Mouse (Mus musculus) midbrain, embryonic 14.5 days (tissue): ENCODE measurements at regions not wholly inside any gene's neighbourhood (a gene's known extent, or its start where the extent isn't known, plus 50 kb on each side); places are given as distances from the start of the nearest gene placed in this dataset.

Source experiments
- ATAC-seq: fragments of 200-750 bp; cut with Nextera tagmentation; 2 replicates; pipeline ENCODE4 v1.8.0; 2017; ENCODE audit warnings: moderate number of reproducible peaks, moderate library complexity; ENCODE audit not compliant: low FRiP score, low TSS enrichment
- DNase-seq: peaks from one replicate; pipeline ENCODE4 v3.0.0-alpha.2; 2015
- H3K27ac ChIP-seq: fragments of 300-500 bp; sonication (generic); replicated peaks from 2 replicates; pipeline ENCODE4 v1.5.1; 2014; ENCODE audit warnings: mild to moderate bottlenecking, low read depth, low read length, moderate library complexity
- H3K27me3 ChIP-seq: fragments of 300-500 bp; sonication (generic); 2 replicates; pipeline ENCODE4 v1.6.1; 2014; ENCODE audit warnings: low read length, control low read depth, mixed read lengths; ENCODE audit not compliant: control insufficient read depth, insufficient read depth
- H3K36me3 ChIP-seq: fragments of 300-500 bp; sonication (generic); 2 replicates; pipeline ENCODE4 v1.6.1; 2014; ENCODE audit warnings: low read length, control low read depth; ENCODE audit not compliant: control insufficient read depth, insufficient read depth
- H3K4me1 ChIP-seq: fragments of 300-500 bp; sonication (generic); 2 replicates; pipeline ENCODE4 v1.6.1; 2014; ENCODE audit warnings: mild to moderate bottlenecking, antibody characterized with exemption, low read length, control low read depth; ENCODE audit not compliant: control insufficient read depth, insufficient read depth
- H3K4me2 ChIP-seq: fragments of 300-500 bp; sonication (generic); 2 replicates; pipeline ENCODE4 v1.6.1; 2014; ENCODE audit warnings: mild to moderate bottlenecking, low read length, moderate library complexity
- H3K4me3 ChIP-seq: fragments of 300-500 bp; sonication (generic); replicated peaks from 2 replicates; pipeline ENCODE4 v1.5.1; 2014; ENCODE audit warnings: low read depth, low read length
- H3K9ac ChIP-seq: fragments of 300-500 bp; sonication (generic); replicated peaks from 2 replicates; pipeline ENCODE4 v1.6.1; 2014; ENCODE audit warnings: mild to moderate bottlenecking, low read length, moderate library complexity
- H3K9me3 ChIP-seq: fragments of 300-500 bp; sonication (generic); 2 replicates; pipeline ENCODE4 v1.6.1; 2016; ENCODE audit warnings: low read length, control low read depth, mixed read lengths; ENCODE audit not compliant: control insufficient read depth
- WGBS: fragments of 180-500 bp; shearing (Covaris S2); extraction: QIAGEN DNeasy Blood & Tissue Kit; methylation state at CpG from one replicate; pipeline ENCODE4 v1.1.7; 2014; 5-methylcytosine and 5-hydroxymethylcytosine counted together

- Histone ChIP-seq H3K9ac (no peak overlapping the region), H3K27ac (no peak overlapping the region), H3K36me3 (no peaks in the 10 kb centered on the region), H3K4me3 (no peak overlapping the region), H3K27me3 (no peaks in the 10 kb centered on the region), H3K4me2 (no peak overlapping the region), H3K4me1 (no peaks in the 10 kb centered on the region), H3K9me3 (no peaks in the 10 kb centered on the region)
- no peak for DNase-seq
- no peak for ATAC-seq
These were observed 1087.0 kb downstream of the Dnajb9 start for GRCm38 (mm10) chr12:43123160-43123559.

GRCm38 (mm10) chr12:43112096-43112495, 1098.0 kb downstream of the Dnajb9 start:
- WGBS = 55% methylated on average over 2 of the region's 2 CpGs
- Histone ChIP-seq H3K4me2 (no peak overlapping the region), H3K27ac (no peak overlapping the region), H3K9ac (no peak overlapping the region), H3K9me3 (no peaks in the 10 kb centered on the region), H3K36me3 (no peaks in the 10 kb centered on the region), H3K27me3 (no peaks in the 10 kb centered on the region), H3K4me3 (no peak overlapping the region), H3K4me1 (no peaks in the 10 kb centered on the region)
- no peak for ATAC-seq
- peak; percentile 66 for DNase-seq

- no peak for DNase-seq
- Histone ChIP-seq H3K4me3 (no peak overlapping the region), H3K27me3 (no peaks in the 10 kb centered on the region), H3K4me2 (no peak overlapping the region), H3K9me3 (no peaks in the 10 kb centered on the region), H3K9ac (no peak overlapping the region), H3K4me1 (no peaks in the 10 kb centered on the region), H3K36me3 (no peaks in the 10 kb centered on the region), H3K27ac (no peak overlapping the region)
- ATAC-seq = no peak
These were observed 1110.7 kb downstream of the Dnajb9 start for GRCm38 (mm10) chr12:43099382-43099781.

GRCm38 (mm10) chr12:43078081-43078480, 1132.0 kb downstream of the Dnajb9 start:
- DNase-seq (no peak), ATAC-seq (no peak)
- H3K4me2 ChIP-seq = no peak overlapping the region
- no peaks in the 10 kb centered on the region for H3K9me3 ChIP-seq
- 41% methylated on average over 3 of the region's 3 CpGs for WGBS
- no peak overlapping the region for H3K27ac ChIP-seq
- no peaks in the 10 kb centered on the region for H3K4me1 ChIP-seq
- H3K36me3 ChIP-seq = no peaks in the 10 kb centered on the region
- no peaks in the 10 kb centered on the region for H3K27me3 ChIP-seq
- no peak overlapping the region for H3K4me3 ChIP-seq
- no peak overlapping the region for H3K9ac ChIP-seq
